Mouse (Mus musculus) lung, postnatal 4 days (tissue): Measurements from ENCODE around the gene Mesp2.

Experiments used
- DNase-seq, 2 experiments: peaks; one replicate each; pipeline ENCODE4 v3.0.0; 2021

Gene Mesp2

GRCm38 (mm10) chr7:79808561-79808960 lies 2.0 kb upstream of the Mesp2 start:
- peak in 1 of 2 experiments; percentile 19 for DNase-seq

- DNase-seq = no peak
Observed at GRCm38 (mm10) chr7:79813409-79813808, 2.9 kb downstream of the Mesp2 start.

- DNase-seq = no peak
Observed at GRCm38 (mm10) chr7:79818321-79818720, 7.8 kb downstream of the Mesp2 start.

GRCm38 (mm10) chr7:79819515-79819914 lies 9.0 kb downstream of the Mesp2 start:
- no peak for DNase-seq

GRCm38 (mm10) chr7:79819996-79820395 lies 9.5 kb downstream of the Mesp2 start:
- DNase-seq = no peak

GRCm38 (mm10) chr7:79822092-79822695 lies 11.7 kb downstream of the Mesp2 start:
- peak; percentile 51 to 63 for DNase-seq

- no peak for DNase-seq
Observed at GRCm38 (mm10) chr7:79828341-79828740, 17.8 kb downstream of the Mesp2 start.

GRCm38 (mm10) chr7:79831145-79831544 lies 20.6 kb downstream of the Mesp2 start:
- peak; percentile 36 to 55 for DNase-seq

GRCm38 (mm10) chr7:79831585-79831984 lies 21.1 kb downstream of the Mesp2 start:
- peak; percentile 62 to 69 for DNase-seq

- DNase-seq = no peak
Observed at GRCm38 (mm10) chr7:79832980-79833379, 22.5 kb downstream of the Mesp2 start.

- DNase-seq = no peak
Observed at GRCm38 (mm10) chr7:79835196-79835595, 24.7 kb downstream of the Mesp2 start.

- DNase-seq = no peak
Observed at GRCm38 (mm10) chr7:79837247-79837646, 26.7 kb downstream of the Mesp2 start.

- no peak for DNase-seq
Observed at GRCm38 (mm10) chr7:79842163-79842562, 31.6 kb downstream of the Mesp2 start.

GRCm38 (mm10) chr7:79844090-79844802 lies 33.7 kb downstream of the Mesp2 start:
- DNase-seq = no peak

GRCm38 (mm10) chr7:79846342-79846741 lies 35.8 kb downstream of the Mesp2 start:
- DNase-seq = no peak

GRCm38 (mm10) chr7:79847456-79848451 lies 37.2 kb downstream of the Mesp2 start:
- DNase-seq = peak; percentile 40 to 54

- DNase-seq = no peak
Observed at GRCm38 (mm10) chr7:79856305-79856704, 45.8 kb downstream of the Mesp2 start.

GRCm38 (mm10) chr7:79858202-79858934 lies 47.8 kb downstream of the Mesp2 start:
- no peak for DNase-seq

GRCm38 (mm10) chr7:79858956-79859630 lies 48.6 kb downstream of the Mesp2 start:
- DNase-seq = no peak

GRCm38 (mm10) chr7:79860811-79861210 lies 50.3 kb downstream of the Mesp2 start, which contains the start of gene Anpep:
Gene Anpep, minus strand, starts transcription at chr7:79861059.
- DNase-seq = no peak

GRCm38 (mm10) chr7:79861794-79862193 lies 51.3 kb downstream of the Mesp2 start:
- DNase-seq = no peak
